Mouse (Mus musculus) hindbrain, postnatal 0 days (tissue): ENCODE measurements around the gene Gca. TPM values are rescaled to one million over a fixed set of nuclear protein-coding genes. Genes with fewer than 3 reads are reported as not detected.

ENCODE experiments used
- ATAC-seq: fragments of 200-750 bp; cut with Nextera tagmentation; 2 replicates; pipeline ENCODE4 v1.8.0; 2017; ENCODE audit warnings: mild to moderate bottlenecking, moderate TSS enrichment, moderate library complexity
- DNase-seq: peaks from one replicate; pipeline ENCODE4 v3.0.0-alpha.2; 2015; ENCODE audit warnings: low spot score
- H3K27ac ChIP-seq: fragments of 300-500 bp; sonication (generic); 2 replicates; pipeline ENCODE4 v1.5.1; 2014; ENCODE audit warnings: mild to moderate bottlenecking
- H3K27me3 ChIP-seq: fragments of 300-500 bp; sonication (generic); 2 replicates; pipeline ENCODE4 v1.6.1; 2014; ENCODE audit warnings: low read length, mixed read lengths; ENCODE audit not compliant: insufficient read depth
- H3K36me3 ChIP-seq: fragments of 300-500 bp; sonication (generic); 2 replicates; pipeline ENCODE4 v1.6.1; 2014; ENCODE audit warnings: low read length, mixed read lengths; ENCODE audit not compliant: insufficient read depth
- H3K4me1 ChIP-seq: fragments of 300-500 bp; sonication (generic); 2 replicates; pipeline ENCODE4 v1.6.1; 2014; ENCODE audit warnings: antibody characterized with exemption, low read length, mixed read lengths; ENCODE audit not compliant: insufficient read depth
- H3K4me2 ChIP-seq: fragments of 300-500 bp; sonication (generic); 2 replicates; pipeline ENCODE4 v1.6.1; 2014; ENCODE audit warnings: low read depth, mild to moderate bottlenecking, low read length, moderate library complexity, mixed read lengths
- H3K4me3 ChIP-seq: fragments of 300-500 bp; sonication (generic); 2 replicates; pipeline ENCODE4 v1.5.1; 2014; ENCODE audit warnings: low read length
- H3K9ac ChIP-seq: fragments of 300-500 bp; sonication (generic); replicated peaks from 2 replicates; pipeline ENCODE4 v1.6.1; 2014; ENCODE audit warnings: mild to moderate bottlenecking, low read length, moderate library complexity, mixed read lengths
- H3K9me3 ChIP-seq: fragments of 300-500 bp; sonication (generic); 2 replicates; pipeline ENCODE4 v1.6.1; 2016; ENCODE audit warnings: low read length, mixed read lengths
- CTCF ChIP-seq: IDR thresholded peaks from 2 replicates; pipeline ENCODE4 v1.5.1; 2016; ENCODE audit warnings: antibody characterized with exemption, control low read depth, low read depth
- WGBS: fragments of 180-500 bp; shearing (Covaris S2); extraction: QIAGEN DNeasy Blood & Tissue Kit; methylation state at CpG from one replicate; pipeline ENCODE4 v1.1.7; 2014; 5-methylcytosine and 5-hydroxymethylcytosine counted together
- polyA plus RNA-seq: library from polyadenylated mRNA; unstranded; fragments of >200 nt; fragmentation: Nextera tagmentation; extraction: Ambion mirVana; gene quantifications from 2 replicates; pipeline ENCODE4 v1.2.1, GENCODE M21; 2015
- total RNA-seq: library from RNA; depleted of rRNA; stranded (reverse); fragments of >200 nt; gene quantifications from 2 replicates; pipeline ENCODE4 v1.2.3, GENCODE M21; 2014; rRNA removed

The Gca gene
- total RNA-seq, result 2.4 and 2.7 TPM in 2 replicates
- polyA plus RNA-seq, result 4.1 and 4.3 TPM in 2 replicates

- peak within 1 kb of the TSS; percentile 70 for H3K4me3 ChIP-seq
- H3K4me2 ChIP-seq, result peak within 1 kb of the TSS; percentile 91
- TF ChIP-seq CTCF, result no peak
- no peaks in the 10 kb centered on the region for H3K4me1 ChIP-seq
- ATAC-seq, result peak; percentile 99
- DNase-seq, result peak; percentile 90
- no peaks in the 10 kb centered on the region for H3K9me3 ChIP-seq
- WGBS, result 1% methylated on average over 43 of the region's 43 CpGs
- no peaks in the 10 kb centered on the region for H3K27me3 ChIP-seq
- no peaks in the 10 kb centered on the region for H3K36me3 ChIP-seq
- peak within 1 kb of the TSS; percentile 63 for H3K9ac ChIP-seq
- no peak within 1 kb of the TSS for H3K27ac ChIP-seq
These were observed at the start of gene Gca for GRCm38 (mm10) chr2:62664135-62664670. Gene Gca, plus strand, starts transcription at chr2:62664285.

GRCm38 (mm10) chr2:62618934-62619341 is 45.1 kb upstream of the Gca start:
- no peaks in the 10 kb centered on the region for H3K36me3 ChIP-seq
- no peaks in the 10 kb centered on the region for H3K4me1 ChIP-seq
- no peak for TF ChIP-seq CTCF
- H3K9me3 ChIP-seq, result no peaks in the 10 kb centered on the region
- no peak for DNase-seq
- no peak overlapping the region for H3K27ac ChIP-seq
- H3K9ac ChIP-seq, result no peak overlapping the region
- ATAC-seq, result no peak
- H3K4me3 ChIP-seq, result no peak overlapping the region
- WGBS, result 86% methylated on average over 7 of the region's 7 CpGs
- no peak overlapping the region for H3K4me2 ChIP-seq
- no peaks in the 10 kb centered on the region for H3K27me3 ChIP-seq

- ATAC-seq (no peak), DNase-seq (no peak)
- 65% methylated on average over 2 of the region's 2 CpGs for WGBS
- H3K36me3 ChIP-seq, result no peaks in the 10 kb centered on the region
- no peak for TF ChIP-seq CTCF
- no peaks in the 10 kb centered on the region for H3K9me3 ChIP-seq
- H3K9ac ChIP-seq, result no peak overlapping the region
- no peak overlapping the region for H3K27ac ChIP-seq
- H3K4me2 ChIP-seq, result no peak overlapping the region
- no peaks in the 10 kb centered on the region for H3K27me3 ChIP-seq
- H3K4me3 ChIP-seq, result no peak overlapping the region
- H3K4me1 ChIP-seq, result no peaks in the 10 kb centered on the region
These were observed 44.4 kb upstream of the Gca start for GRCm38 (mm10) chr2:62619679-62620078.

GRCm38 (mm10) chr2:62623024-62623441 is 41.1 kb upstream of the Gca start:
- 75% methylated on average over 8 of the region's 8 CpGs for WGBS
- Histone ChIP-seq H3K4me1 (no peaks in the 10 kb centered on the region), H3K27me3 (no peaks in the 10 kb centered on the region), H3K9me3 (no peaks in the 10 kb centered on the region), H3K9ac (no peak overlapping the region), H3K27ac (no peak overlapping the region), H3K4me3 (no peak overlapping the region), H3K36me3 (no peaks in the 10 kb centered on the region), H3K4me2 (no peak overlapping the region)
- TF ChIP-seq CTCF, result no peak
- ATAC-seq, result no peak
- DNase-seq, result no peak

- H3K4me3 ChIP-seq, result no peak overlapping the region
- H3K4me1 ChIP-seq, result no peaks in the 10 kb centered on the region
- ATAC-seq (no peak), DNase-seq (peak; percentile 73)
- H3K27me3 ChIP-seq, result no peaks in the 10 kb centered on the region
- no peaks in the 10 kb centered on the region for H3K36me3 ChIP-seq
- H3K27ac ChIP-seq, result no peak overlapping the region
- H3K4me2 ChIP-seq, result no peak overlapping the region
- no peaks in the 10 kb centered on the region for H3K9me3 ChIP-seq
- WGBS, result 8% methylated on average over 5 of the region's 5 CpGs
- H3K9ac ChIP-seq, result no peak overlapping the region
- TF ChIP-seq CTCF, result peak; percentile 69
These were observed 36.4 kb upstream of the Gca start for GRCm38 (mm10) chr2:62627728-62628127.

GRCm38 (mm10) chr2:62628356-62628755 is 35.7 kb upstream of the Gca start:
- WGBS, result 88% methylated on average over 5 of the region's 5 CpGs
- no peak for DNase-seq
- no peak overlapping the region for H3K4me2 ChIP-seq

GRCm38 (mm10) chr2:62630446-62630845 is 33.6 kb upstream of the Gca start:
- no peak overlapping the region for H3K4me3 ChIP-seq
- H3K4me2 ChIP-seq, result no peak overlapping the region
- H3K9me3 ChIP-seq, result no peaks in the 10 kb centered on the region
- ATAC-seq (peak; percentile 55; the same call in 1 of the 2 replicates), DNase-seq (peak; percentile 81)
- no peaks in the 10 kb centered on the region for H3K4me1 ChIP-seq
- no peak overlapping the region for H3K27ac ChIP-seq
- no peaks in the 10 kb centered on the region for H3K36me3 ChIP-seq
- no peaks in the 10 kb centered on the region for H3K27me3 ChIP-seq
- WGBS, result 23% methylated on average over 6 of the region's 6 CpGs
- H3K9ac ChIP-seq, result no peak overlapping the region
- TF ChIP-seq CTCF, result peak; percentile 69

More at GRCm38 (mm10) chr2:62628356-62628755, 35.7 kb upstream of the Gca start:
- H3K4me1 ChIP-seq, result no peaks in the 10 kb centered on the region
- H3K27ac ChIP-seq, result no peak overlapping the region
- TF ChIP-seq CTCF, result no peak
- H3K9ac ChIP-seq, result no peak overlapping the region
- no peak overlapping the region for H3K4me3 ChIP-seq
- H3K36me3 ChIP-seq, result no peaks in the 10 kb centered on the region
- no peak for ATAC-seq
- H3K27me3 ChIP-seq, result no peaks in the 10 kb centered on the region
- no peaks in the 10 kb centered on the region for H3K9me3 ChIP-seq
